Mouse (Mus musculus) gastrocnemius, postnatal 4 days (tissue): ENCODE results near the gene Asic1. TPM values are rescaled to one million over a fixed set of nuclear protein-coding genes. Genes with fewer than 3 reads are reported as not detected.

Source experiments
- DNase-seq, 2 experiments: peaks; one replicate each; pipeline ENCODE4 v3.0.0; 2021 to 2022; ENCODE audit warnings: low spot score in 2 of 2, mixed read lengths in 2 of 2
- total RNA-seq, 2 experiments: library from RNA; stranded (reverse); gene quantifications; 2 replicates each; pipeline ENCODE4 v1.2.3; 2021

The Asic1 gene
- total RNA-seq, 2 experiments from 2014 or later: 0.91 to 1.9 TPM

DNA sequence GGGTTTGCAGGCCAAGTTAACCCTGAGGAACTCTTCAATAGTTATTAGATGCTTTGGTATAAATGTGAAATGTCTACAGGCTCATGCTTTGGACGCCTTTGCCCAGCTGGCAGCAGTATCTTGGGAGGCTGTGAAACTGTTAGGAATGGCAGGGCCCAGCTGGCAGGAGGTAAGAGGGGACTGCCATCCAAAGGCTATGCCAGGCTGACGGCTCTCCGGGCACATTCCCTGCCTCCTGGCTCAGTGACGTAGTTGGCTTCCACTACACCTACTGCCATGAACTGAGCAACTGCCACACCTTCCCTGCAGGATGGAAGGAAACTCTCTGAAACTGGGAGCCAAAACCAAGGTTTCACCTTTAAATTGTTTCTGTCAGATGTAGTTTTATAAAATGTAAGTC is 70.1 kb downstream of the Asic1 start:
- no peak for DNase-seq

Other genes starting within 250 kb of the Asic1 start
- 10 to 100 TPM; 37.2 to 39.4 TPM for gene Nckap5l, start 212.6 kb upstream of the Asic1 start, total RNA-seq
- 1 to 10 TPM; 7.2 to 7.4 TPM for gene Bcdin3d, start 195.6 kb upstream of the Asic1 start, total RNA-seq
- not detected for gene Faim2, start 142.2 kb upstream of the Asic1 start, total RNA-seq
- gene Aqp2, start 91.3 kb upstream of the Asic1 start, total RNA-seq: not detected
- not detected for gene Aqp5, start 79.6 kb upstream of the Asic1 start, total RNA-seq
- gene Aqp6, start 69.0 kb upstream of the Asic1 start, total RNA-seq: not detected
- gene Racgap1, start 18.7 kb upstream of the Asic1 start, total RNA-seq: 10 to 100 TPM; 40.5 to 43.4 TPM
- gene Smarcd1, start 31.8 kb downstream of the Asic1 start, total RNA-seq: 10 to 100 TPM; 26.9 to 34.7 TPM
- 1 to 10 TPM; 2.5 to 2.9 TPM for gene Gm17349, start 35.1 kb downstream of the Asic1 start, total RNA-seq
- gene Gpd1, start 47.1 kb downstream of the Asic1 start, total RNA-seq: 100 to 1,000 TPM; 201 to 212 TPM
- 100 to 1,000 TPM; 125 to 144 TPM for gene Cox14, start 55.2 kb downstream of the Asic1 start, total RNA-seq
- 10 to 100 TPM; 24.3 to 27.5 TPM for gene Cers5, start 102.5 kb downstream of the Asic1 start, total RNA-seq
- gene Lima1, start 205.1 kb downstream of the Asic1 start, total RNA-seq: 10 to 100 TPM; 63.5 to 68.6 TPM